Mouse (Mus musculus) liver, adult 2 months (tissue): ENCODE data around the gene Gm11214.

Experiments
- CTCF ChIP-seq: fragments of 200-500 bp; IDR thresholded peaks from 2 replicates; pipeline ENCODE4 v1.5.1; 2011; ENCODE audit warnings: low read depth, low read length, control low read depth
- POLR2A ChIP-seq: fragments of 200-500 bp; IDR thresholded peaks from 2 replicates; pipeline ENCODE4 v1.6.1; 2011; ENCODE audit warnings: low read length, control low read depth; ENCODE audit not compliant: insufficient read depth; ENCODE audit errors: extremely low read depth

GRCm38 (mm10) chr4:63675128-63675527 is 11.9 kb upstream of the Gm11214 start:
- no peak for TF ChIP-seq CTCF
- TF ChIP-seq POLR2A = no peak
